Mouse (Mus musculus): ENCODE measurements around the gene Luzp1.

Gene Luzp1

DNA sequence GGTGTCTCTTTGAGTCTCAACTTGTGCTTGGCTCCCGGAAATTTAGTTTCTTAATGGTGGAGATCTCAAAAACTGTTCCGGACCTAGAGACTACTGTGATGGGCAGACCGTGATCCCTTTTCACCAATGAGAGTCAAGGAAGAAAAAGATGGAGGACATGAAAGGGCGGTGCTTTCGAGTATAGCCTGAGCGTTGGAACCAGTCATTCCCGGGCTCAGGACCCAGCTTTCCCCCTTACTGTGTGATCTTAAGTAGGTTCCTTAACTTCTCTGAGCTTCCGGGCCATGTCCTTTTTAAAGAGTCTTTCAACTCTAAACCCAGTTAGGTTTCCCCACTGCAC, 6.8 kb upstream of the Luzp1 start:
- no peak for DNase-seq

DNA sequence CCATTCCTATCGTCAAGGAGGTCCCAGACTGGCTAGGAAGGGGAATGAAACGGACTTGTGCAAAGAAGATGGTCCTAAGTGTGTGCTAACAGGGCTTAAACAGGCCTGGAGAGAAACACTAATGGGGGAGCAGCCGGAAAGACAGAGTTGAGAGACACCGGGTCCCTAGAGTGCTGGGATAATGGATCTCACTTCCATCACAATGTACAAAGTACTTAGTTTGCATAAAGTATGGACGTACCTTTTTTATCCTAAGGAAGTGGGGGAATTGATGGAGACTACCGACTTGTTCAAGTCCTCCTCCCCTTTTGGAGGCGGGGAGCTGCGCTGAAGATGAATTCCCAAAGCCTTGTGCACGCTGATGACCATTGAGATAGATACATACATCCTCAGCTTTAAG, 6.1 kb upstream of the Luzp1 start:
- peak; percentile 88 for DNase-seq

DNA sequence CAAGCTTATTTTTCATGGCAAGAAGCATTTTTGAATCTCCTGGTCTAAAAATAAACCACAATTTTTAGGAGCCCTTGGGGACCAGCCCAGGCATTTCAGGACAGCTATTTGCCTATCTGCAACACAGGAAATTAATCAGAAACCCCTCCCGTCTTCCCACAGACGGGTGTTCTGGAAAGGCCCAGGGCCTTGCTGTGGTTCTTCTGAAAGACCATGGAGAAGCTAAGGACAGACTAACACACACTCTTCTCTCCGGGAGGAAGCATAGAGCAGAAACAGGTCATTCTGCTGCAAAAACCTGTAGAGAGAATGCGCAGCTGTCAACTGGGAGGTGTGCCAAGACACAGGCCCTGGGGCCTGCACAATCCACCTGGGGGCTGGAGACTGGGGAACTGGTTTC, 3.3 kb upstream of the Luzp1 start:
- DNase-seq = peak; percentile 97

DNA sequence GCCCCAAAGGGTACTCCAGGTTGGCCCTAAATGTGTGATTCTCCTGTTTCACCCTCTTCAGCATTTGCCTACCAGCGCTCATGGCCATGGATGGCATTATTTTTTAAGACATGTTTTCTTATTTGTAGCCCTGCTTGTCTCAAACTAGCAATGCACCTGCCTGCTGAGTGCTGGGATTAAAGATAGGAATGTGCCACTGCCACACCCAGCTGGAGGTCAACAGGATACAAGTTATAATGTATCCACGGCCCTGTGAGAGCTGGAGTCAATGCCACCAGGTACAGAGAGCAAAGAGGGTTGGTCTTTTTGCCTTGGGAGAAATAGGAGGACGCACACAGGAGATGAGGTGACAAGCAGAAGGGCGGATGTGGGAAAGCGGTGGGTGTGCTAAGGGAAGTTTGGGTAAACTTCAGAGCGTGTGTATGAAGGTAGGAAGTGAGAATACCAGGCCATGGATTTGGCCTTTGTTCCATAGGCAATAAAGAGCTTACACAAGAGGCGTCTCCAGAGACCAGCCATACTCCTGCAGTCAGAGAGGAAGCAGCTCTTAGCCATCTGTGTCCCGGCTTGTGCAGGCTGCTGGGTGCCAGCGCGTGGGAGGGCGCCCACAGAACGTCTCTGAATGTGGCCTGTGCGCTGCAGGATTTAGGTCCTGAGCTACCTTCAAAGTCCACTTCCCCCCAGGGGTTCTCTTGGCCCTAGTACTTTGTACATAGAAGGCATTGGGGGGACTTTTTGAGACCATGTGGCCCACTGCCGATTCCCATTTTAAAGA, 821 bp upstream of the Luzp1 start:
- DNase-seq = peak; percentile 96

DNA sequence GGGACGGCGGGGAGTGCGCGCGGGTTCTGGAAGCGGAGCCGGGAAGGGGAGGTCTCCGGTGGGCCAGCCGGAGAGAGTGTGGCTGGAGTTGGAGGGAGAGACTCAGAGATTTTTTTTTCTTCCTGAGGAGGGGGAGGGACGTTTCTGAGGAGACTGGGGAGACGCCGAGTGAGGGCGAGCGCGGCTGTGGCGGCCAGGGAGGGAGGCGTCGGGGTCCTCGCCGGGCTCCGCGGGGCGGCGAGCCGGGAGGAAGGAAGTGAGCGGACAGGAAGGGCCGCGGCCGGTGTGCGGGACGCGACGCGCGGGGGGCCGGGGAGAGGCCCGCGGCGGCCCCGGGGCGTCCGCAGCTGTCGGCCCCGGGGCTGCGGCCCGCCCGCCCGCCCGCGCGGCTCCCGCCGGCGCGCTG, 383 bp downstream of the Luzp1 start:
- DNase-seq = no peak

DNA sequence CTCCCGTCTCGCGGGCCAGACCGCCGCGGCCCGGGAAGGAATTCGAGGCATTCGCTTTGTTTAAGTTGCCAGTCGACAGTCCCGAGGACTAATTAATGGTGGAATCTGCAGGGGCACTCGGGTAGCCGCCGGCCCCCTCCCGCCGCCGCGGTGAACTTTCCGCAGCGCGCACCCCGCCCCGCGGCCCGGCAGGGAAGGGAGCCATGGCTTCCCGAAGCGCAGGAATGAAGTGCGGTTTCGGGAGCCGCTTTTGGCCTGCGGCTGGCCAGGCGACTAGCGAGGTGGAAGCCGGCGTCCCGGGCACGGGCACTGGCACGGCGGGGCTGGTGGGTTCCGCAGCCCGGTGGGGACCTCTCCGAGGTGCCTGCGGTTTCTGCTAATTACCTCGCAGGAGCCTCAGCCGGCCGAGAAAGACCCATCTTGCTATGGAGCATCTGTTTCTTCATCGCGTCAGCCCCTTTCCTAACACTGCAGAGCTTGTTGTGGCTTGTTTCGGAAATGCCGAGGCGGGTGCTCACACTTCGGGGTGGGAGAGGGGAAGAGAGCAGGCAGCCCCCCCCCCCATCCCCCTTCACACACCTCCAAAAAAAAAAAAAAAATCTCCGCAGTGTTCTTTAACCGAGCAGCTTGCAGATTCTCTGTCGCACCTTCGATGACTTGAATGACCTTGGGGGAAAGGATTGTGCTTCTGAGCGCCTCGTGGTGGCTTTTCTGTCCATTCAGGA, 948 bp downstream of the Luzp1 start:
- DNase-seq = peak; percentile 97

DNA sequence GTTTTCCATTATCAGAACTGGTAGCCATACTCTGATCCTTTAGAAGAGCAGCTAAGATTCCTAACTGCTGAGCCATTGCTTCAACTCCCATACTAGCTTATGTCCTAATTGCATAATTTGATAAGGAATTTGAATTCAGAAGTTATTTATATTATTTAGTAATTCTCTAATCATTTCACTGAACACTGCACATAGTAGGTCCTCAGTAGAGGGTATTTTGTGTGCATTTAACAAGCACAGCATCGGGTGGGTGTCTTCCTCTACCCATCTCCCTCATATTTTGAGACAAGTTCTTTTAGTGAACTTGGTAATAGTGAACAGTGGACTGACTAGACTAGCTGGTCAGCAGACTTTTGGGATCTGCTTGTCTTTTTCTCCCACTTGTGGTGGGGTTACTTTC, 7.1 kb downstream of the Luzp1 start:
- no peak for DNase-seq

DNA sequence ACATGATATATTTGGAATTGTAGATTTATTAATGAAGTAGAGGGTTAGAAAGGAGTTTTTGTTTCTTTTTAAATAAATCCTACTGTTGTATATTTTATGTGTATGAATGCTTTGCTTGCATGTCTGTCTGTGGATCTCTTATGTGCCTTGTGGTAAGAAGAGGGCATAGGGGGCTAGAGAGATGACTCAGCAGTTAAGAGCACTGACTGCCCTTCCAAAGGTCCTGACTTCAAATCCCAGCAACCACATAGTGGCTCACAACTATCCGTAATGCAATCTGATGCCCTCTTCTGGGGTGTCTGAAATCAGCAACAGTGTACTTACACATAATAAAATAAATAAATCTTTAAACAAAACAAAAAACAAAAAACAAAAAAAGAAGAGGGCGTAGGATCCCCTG, 17.0 kb downstream of the Luzp1 start:
- no peak for DNase-seq

DNA sequence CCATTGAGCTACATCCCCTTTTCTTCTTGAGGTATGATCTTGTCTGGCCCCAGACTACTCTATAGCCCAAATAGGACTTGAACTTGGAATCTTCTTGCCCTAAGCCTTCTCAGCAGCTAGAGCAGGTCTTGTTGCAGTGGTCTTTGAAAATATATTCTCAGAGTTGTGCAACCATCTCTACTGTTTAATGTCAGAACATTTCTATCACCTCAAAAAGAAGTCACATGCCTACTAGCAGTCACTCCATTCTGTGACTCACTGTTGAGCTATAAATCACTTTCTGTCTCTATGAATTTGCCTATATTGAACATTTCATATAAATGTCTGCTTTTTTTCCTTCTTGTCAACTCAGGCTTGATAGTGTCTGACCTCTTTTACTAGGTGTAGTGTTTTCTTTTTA, 26.4 kb downstream of the Luzp1 start:
- DNase-seq = no peak

DNA sequence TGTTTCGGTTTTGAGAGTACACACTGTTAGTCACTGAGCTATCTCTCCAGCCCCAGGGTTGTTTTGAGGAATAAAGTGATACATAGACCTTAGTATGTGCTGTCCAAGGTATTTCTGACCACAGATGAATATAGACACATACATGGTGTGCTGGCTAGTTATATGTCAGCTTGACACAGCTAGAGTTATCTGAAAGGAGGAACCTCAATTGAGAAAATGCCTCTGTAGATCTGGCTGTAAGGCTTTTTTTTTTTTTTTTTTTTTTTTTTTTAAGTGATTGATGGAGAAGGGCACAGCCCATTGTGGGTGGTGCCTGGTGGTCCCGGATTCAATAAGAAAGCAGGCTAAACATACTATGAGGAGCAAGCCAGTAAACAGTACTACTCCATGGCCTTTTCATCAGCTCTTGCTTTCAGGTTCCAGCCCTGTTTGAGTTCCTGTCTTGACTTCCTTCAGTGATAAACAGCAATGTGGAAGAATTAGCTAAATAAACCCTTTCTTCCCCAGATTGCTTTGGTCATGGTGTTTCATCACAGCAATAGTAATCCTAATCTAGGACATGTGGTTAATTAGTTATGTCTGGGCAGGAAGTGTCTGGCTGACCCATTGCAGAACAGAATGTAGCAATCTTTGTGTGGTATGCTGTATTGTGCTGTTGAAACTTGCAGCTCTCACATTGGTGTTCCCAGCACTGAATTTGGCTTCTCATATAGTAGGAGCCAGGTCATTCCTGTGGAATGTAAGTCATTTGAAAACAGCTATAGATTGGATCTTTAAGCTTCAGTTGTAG, 36.1 kb downstream of the Luzp1 start:
- no peak for DNase-seq

DNA sequence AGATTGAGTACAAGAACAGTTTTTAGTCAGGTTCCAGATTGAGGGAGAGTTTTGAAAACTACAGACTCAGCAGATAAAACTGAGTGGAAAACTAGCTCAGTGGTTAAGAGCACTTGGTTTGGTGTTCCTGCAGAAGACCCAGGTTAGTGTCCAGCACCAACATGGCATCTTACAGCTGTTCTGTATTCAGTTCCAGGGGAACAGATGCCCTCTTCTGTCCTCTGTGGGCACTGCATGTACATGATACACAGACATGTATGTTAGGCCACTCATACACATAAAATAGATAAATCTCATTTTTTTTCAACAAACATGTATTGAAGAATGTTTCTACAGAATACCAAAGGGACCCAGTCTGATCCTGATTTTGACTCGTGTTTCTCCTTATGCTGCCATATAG, 40.3 kb downstream of the Luzp1 start:
- DNase-seq = no peak

DNA sequence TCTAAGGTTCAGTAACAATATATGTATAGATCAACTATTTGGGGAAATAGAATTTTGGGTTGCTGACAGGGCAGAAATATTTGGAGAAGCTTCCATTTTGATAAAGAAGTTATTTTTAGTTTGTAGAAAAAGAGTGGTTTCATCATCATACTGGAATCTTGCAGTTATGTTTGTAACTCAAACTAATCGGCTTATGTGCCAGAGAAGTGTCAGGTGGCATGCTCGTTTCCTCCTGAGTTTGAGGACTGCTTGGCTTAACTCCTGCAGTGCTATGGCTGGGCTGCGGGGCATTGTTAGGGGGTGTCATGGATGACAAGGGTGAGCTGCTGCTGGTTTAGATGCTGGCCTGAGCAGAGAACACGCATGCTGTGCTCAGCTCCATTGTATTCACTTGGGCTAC, 42.1 kb downstream of the Luzp1 start:
- DNase-seq = peak; percentile 85

DNA sequence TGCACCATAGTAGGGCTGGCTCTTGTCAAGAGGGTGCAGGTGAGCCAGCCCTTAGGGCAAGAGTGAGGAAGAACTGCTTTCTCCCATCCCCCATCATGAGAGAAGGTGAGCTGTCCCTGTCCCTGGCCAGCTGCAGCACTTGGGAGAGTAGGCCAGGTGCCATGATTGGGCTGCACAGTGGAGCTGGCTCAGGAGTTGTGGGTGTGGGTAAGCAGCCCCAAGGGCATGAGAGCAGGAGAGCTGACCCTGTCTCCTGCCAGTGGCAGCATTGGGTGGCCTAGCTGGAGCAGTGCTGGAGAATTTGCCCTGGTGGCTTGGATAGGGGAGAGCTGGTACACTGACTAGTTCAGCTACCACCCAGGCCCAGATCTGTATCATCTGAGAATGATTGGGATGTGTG, 43.3 kb downstream of the Luzp1 start:
- peak; percentile 95 for DNase-seq

DNA sequence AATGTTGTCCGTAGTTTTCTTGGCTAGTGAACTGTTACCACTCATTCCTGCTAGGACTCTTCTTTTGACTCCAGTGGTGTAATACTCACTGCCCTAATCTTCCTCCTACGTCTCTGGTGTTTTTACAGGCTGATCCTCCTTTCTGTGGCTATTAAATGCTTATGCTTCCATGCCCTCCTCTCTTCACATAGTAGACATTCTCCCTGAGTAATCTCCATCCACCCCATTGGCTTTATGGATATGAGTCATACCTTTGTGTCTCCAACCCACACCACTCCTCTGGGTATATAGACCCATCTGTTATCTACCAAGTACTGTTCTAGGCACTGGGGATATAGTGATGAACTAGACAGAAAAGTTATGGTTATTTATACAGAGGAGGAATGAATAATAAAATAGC, 48.6 kb downstream of the Luzp1 start:
- no peak for DNase-seq

DNA sequence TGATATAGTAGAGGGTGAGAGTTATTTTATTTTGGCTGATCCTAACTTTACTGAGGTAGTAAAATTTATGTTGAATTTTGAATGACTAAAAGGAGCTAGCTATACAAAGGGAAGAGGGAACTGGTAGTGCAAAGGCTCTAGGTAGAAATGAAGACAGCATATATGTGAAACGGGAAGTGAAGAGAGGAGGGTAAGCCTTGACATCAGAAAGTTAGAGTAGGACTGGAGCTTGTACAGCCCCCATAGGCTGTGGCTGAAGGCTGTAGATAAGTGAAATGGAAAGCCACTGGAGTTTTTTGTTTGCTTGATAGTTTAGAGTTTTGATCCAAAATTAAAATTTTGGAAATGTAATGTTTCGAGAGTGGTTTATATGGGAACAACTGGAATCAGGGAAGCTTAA, 49.0 kb downstream of the Luzp1 start:
- DNase-seq = no peak

DNA sequence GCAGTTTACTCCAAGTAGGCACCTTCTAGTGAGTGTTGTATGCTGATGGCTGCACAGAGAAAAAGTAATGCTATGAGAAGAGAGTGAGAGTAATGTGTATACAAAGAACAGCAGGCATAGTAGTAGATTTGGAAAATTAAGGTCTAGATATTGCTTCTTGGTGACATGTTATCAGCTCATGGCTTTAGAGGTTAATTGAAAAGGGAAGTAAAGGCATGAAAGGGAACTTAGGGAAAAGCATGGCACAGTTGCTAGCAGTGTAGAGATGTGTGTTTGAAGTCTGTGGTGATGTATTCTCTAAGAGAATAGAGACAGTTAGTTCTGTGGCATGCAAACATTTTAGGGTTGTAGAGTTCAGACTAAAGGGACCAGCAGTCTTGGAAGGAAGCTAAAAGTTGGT, 50.3 kb downstream of the Luzp1 start:
- no peak for DNase-seq

DNA sequence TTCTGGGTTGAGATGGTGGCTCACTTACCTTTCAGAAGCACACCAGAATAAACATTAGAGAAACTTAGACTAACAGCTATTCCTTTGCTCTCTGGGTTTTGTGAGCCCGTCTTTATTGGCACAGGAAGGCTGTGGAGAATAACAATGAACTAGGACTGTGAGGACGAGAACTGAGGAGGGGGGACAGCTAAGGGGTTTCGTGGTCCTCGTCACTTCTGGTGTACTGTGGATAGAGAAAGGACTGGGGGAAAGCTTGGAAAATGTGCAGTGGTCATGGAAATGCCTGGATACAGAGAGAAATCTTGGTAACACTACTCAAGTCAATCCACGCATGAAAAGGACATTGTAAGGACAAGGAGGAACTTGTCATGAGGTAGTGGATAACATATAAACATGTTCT, 52.3 kb downstream of the Luzp1 start:
- DNase-seq = no peak

DNA sequence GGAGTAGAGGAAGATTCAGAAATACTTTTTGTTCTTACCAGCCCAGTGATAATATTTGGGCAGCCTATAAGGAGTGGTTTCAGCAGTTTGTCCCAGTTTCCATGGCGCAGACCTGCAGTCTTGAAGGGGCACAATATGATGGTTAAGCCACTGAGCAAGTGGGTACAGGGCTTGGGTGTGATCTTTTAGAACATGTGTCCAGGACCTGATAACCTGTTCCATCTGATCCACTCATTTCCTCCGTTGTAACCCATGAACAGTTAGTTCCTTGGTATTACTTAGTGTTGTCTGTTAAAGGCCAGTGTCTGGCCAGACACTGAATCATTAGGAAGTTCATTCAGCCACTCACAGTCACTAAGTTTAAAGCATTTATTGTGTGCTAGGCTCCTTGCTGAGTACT, 54.7 kb downstream of the Luzp1 start:
- no peak for DNase-seq

DNA sequence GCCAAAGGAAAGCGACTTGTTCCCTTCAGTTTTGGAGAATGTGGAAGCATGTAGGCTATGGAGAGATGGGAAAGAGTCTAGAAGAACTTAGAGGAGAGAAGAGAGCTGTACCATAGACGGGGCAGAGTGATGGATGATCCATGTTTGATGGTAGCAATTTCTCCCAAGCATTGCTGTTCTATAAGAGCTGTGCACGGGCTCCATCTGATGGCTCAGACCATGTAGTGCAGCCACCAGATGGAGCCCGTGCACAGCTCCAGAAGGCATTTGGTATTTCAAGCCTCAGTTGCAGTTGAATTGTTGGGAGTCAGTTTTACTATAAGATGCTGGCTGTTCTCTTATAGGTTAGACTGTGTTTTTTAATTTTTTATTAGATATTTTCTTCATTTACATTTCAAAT, 56.9 kb downstream of the Luzp1 start:
- peak; percentile 88 for DNase-seq

DNA sequence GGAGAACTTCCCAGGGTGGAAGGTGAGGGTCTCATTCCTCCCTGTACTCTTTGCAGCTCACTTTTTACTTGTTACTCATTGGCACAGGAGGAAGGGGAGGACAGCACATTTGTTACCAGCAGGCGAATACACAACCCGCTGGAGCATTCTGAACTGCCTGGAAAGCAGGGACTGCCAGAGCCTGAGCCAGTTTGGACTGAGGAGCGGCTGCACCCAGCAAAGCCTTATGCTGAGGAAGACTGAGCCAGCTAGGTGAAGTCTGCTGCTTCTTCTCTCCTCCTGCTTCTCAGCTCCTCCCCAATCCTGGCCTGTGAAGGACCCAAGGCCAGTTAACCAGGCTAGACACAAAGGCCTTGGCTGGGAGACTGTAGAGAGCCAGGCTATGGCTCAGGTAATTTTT, 75.6 kb downstream of the Luzp1 start:
- peak; percentile 76 for DNase-seq

DNA sequence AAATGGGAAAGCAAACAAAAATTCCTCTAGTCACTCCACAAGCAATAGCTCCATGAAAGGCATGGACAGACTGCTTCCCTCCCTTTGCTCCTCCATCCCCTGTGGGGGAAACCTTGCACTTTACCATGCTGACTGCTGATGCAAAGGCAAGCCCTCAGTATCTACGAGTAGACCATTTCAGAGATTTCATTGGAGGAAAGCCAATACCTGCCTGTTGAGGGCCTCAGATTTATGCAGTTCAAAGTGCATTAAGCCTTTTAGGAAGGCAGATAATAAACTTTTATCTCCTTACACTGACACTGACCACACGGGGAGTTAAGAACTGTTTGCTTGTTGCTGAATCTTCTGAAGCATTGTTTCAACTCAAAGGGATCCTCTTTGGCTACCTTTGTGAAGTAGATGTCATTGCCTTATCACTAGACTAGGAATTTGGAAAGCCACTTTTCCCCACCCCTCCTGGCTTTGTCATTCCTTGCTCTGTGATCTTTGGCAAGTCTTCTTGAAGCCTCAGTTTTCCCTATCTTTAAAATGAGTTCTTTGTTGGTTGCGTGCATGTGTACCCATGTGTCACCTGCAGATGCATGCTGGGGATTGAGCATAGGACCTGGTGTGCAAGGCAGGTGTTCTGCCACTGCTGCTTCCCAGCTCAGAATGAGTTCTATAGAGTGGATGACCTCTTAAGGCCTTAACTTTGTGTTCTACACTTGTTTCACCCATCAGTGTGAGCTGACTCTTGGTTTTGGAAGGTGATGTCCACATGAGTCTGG, 76.9 kb downstream of the Luzp1 start:
- peak; percentile 57 for DNase-seq

DNA sequence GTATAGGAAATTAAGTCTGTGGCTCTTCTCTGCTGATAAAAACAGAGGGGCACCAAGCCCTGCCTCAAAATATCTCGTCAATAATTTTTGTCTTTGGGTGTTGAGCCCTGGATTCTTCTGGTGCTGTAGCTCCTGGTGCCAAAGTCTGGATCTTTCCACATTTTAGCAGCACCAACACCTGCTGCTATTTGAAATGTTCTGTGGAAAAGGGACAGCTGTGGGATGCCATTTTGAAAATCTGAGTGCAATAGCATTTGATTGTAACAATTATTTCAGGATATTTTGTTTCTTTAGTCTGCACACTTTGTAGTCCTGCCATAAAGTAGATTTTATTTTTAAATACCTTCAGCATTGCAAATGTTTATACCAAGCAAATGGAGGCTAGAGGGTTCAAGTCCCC, 78.2 kb downstream of the Luzp1 start:
- no peak for DNase-seq

DNA sequence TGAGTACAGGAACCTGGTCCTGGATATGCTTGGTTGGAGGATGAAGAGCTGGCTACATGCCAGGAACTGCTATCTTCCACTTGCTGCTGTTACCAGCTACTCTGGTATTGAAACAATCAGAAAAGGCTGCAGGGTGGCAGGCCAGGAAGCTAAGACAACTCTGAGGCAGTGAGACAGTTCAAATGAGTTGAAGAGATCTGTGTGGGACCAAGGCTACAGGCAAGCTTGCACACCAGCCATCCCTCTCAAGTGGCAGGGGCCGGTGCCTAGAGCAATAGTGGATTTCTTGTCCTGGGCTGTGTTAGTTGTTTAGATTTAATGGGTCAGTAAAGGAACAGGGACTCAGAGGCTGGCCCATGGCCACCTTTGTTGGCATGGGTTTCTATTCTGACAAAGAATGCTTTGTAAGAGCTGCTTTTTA, 78.8 kb downstream of the Luzp1 start:
- DNase-seq = peak; percentile 87

All from heart, adult 11 months (tissue).